Mouse (Mus musculus) cortical plate, adult 2 months (tissue): ENCODE measurements around the gene Exoc2.

ENCODE experiments used
- CTCF ChIP-seq: fragments of 200-500 bp; IDR thresholded peaks from 2 replicates; pipeline ENCODE4 v1.5.1; 2011; ENCODE audit warnings: mild to moderate bottlenecking, control low read depth, low read length; ENCODE audit not compliant: insufficient read depth; ENCODE audit errors: extremely low read depth
- POLR2A ChIP-seq: fragments of 200-500 bp; IDR thresholded peaks from 2 replicates; pipeline ENCODE4 v1.6.1; 2011; ENCODE audit warnings: mild to moderate bottlenecking, low read length, control low read depth; ENCODE audit not compliant: insufficient read depth; ENCODE audit errors: extremely low read depth

DNA sequence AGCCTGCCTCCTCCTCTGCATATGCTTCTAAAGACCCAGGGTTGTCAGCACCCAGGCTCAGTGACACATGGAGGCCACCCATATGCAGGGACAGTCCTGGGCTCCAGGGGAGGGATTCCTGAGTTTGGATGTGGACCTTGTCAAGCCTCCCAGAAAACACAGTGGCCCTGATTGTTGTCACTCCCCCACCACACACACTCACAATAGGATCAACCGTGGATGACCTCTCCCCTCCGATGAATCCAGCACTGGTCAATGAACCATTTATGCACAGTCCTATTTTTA lies 186.9 kb downstream of the Exoc2 start:
- TF ChIP-seq CTCF (no peak), POLR2A (no peak)
